Mouse (Mus musculus) adrenal gland, postnatal 14 days (tissue): ENCODE results near the gene Bicral. TPM values are rescaled to one million over a fixed set of nuclear protein-coding genes. Genes with fewer than 3 reads are reported as not detected.
A peak's percentile ranks its signal among the peaks of the same experiment; 100 is the strongest.

Source experiments
- DNase-seq: peaks from one replicate; pipeline ENCODE4 v3.0.0; 2021; ENCODE audit warnings: mixed read lengths
- long read RNA-seq, 2 experiments: library from polyadenylated mRNA; stranded (forward); transcript quantifications; one replicate each; pipeline ENCODE4 v2.0.0; 2021
- total RNA-seq: library from RNA; stranded (reverse); gene quantifications from 2 replicates; pipeline ENCODE4 v1.2.3, GENCODE M21; 2021

The Bicral gene
- total RNA-seq: 19.4 and 20.1 TPM in 2 replicates
- long read RNA-seq, experiment 1, partial matches to known transcripts: 3 of 24 reads
- long read RNA-seq, experiment 1, other reads (novel, unspliced or antisense): 21 of 24 reads
- long read RNA-seq, experiment 2, partial matches to known transcripts: 1 of 20 reads
- long read RNA-seq, experiment 2, other reads (novel, unspliced or antisense): 19 of 20 reads

DNA sequence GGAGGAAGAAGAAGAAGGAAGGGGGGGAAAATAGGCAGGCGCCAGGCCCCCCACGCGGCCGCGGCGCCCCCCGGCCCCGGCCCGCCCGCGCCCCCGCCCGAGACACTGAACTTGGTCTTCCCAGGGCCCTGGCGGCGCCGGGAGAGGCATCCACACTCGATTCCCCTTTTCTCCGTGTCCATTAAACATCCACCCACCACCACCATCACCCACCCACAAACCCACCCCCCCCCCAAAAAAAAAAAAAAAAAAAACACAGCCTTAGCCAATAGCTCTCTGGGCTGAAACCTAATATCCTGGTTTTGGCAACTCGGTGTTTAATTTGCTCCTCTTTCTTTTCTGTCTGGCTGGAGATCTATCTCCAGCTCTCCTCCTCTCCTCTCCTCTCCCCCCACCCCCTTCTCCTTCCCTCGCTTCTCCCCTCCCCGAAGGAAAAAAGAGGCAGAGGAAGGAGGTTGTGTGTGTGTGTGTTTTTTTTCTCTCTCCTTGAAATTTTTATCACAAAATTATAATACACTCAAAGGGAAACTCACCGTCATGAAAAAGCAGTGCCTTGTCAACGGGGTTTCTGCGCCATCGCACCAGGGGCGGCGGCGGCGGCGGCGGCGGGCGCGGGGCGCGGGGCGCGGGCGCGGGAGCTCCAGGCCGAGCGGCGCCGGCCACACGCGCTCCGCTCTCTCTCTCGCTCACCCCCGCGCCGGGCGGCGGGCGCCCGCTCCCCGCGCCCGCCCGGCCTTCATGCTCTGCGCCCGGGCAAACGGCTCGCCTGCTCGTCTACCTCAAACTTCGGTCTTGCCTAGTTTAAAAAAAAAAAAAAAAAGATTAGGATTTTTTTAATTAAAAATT is at the start of gene Bicral:
TSS of gene Bicral (minus strand) at position 580 of the 846 bp plus-strand sequence.
- peak; percentile 87 for DNase-seq

DNA sequence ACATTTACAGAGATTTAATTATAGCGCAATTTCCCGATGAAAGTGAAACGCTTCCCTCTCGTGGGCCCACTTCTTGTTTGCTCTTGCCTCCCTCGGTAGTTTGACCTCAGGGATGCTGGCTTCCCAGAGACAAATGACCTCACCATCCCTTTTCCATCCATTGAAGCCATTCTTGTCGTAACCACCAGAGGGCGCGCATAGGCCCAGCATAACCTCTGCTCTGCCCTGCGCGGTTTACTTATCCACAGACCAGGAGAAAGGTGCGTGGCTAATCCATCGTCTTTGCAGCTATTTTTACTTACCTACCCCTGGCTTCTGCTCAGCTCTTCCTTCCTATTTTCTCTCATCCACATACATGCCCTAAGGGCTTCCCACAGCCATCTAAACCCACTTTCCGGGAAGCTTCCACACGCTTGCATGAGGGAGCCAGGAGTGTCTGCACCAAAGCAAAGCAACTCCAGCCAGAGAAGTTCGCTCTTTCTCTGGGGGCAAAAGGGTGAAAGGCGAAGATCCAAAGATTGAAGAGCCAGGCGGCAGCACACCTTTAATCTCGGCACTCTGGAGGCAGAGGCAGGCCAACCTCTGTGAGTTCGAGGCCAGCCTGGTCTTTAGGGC is 45.7 kb upstream of the Bicral start:
- peak; percentile 89 for DNase-seq

DNA sequence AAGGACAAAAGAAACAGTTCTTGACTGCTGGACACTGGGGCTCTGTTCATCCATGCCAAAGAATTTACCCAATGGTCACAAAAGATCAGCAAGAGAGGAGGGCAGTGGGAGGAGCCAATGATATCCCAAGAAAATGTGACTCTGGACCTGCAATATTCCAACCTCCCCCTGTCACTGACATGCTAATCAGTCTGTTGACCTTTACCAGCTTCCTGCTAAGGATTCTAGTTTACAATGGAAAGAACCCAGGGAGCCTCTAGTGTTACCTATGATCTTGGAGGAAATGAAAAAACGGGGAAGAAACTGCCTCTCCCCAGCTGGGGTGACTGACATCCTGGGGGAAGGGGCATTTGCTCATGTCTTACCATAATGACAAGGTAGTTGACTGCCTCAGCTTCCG is 42.7 kb upstream of the Bicral start:
- no peak for DNase-seq

DNA sequence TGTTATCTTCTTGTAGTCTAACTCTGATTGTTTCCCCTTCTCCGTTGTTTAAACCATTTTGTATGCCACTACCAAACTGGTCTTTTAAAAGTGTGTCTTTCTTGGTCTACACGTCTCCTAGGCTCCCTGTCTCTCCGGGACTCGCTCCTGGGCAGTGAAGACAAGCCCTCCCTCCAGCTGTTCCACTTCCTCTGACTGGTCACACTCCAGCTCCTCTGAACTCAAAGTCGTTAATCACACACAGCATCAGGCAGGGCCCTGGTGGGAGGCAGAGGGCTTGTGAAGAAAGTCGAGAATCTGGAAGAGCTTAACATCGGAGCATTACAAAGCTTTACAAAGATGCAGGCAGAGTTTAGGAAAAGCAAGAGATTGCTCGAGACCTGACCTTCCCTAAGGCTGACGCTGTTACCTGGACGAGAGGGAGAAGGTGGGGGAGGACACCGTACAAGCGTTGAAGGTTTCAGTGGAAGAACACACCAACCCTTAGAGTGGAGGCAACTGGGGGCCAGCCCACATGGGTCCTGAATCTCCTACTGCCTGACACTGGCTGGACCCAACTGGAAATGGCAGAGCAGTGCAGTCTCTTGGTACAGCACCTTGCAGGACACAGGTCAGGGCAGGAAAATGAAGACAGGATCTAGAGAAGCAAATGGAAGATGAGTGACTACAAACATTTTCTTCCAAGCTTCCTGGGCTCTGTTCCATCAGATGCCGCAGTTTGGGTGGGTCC is 39.1 kb upstream of the Bicral start:
- DNase-seq: no peak

DNA sequence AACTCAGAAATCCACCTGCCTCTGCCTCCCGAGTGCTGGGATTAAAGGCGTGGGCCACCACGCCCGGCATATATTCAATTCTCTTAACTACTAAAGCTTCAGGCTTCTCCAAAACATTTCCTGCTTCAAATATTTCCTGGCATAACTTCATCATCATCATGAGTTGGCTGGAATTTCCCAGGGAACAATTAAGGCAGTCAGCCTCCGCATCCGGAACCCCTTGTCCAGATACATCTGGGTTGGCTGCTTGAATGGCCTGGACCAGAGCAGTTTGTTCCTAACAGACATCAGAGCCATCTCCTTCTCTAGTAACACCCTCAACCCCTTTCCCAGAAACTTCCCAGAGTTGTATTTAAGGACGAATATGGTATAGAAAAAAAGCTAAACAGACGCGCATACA is 37.1 kb upstream of the Bicral start:
- no peak for DNase-seq

DNA sequence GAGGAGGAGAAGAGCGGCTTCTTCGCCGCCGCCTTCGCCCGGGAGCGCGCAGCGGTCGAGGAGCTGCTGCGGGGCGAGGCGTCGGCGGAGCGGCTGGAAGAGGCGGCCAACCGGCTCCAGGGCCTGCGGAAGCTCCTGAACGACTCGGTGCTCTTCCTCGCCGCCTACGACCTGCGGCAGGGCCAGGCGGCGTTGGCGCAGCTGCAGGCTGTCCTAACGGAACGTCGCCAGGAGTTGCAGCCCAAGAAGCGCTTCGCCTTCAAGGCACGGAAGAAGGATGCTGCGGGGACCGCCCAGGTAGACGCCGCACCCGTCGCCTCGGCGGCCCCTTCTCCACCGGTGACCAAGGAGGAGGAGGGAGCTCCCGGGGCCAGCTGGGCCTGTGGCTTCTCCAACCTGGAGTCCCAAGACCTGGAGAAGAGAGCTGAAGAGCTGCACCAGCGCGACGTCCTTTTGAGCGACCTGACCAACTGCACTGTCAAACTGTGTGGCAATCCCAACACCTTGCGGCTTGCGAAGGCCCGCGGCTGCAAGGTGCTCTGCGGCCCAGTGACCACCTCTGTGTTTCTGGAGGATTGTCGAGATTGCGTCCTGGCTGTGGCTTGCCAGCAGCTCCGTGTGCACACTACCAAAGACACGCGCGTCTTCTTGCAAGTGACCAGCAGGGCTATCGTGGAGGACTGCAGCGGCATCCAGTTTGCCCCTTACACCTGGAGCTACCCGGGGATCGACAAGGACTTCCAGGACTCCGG is 32.7 kb upstream of the Bicral start:
- DNase-seq: peak; percentile 53

DNA sequence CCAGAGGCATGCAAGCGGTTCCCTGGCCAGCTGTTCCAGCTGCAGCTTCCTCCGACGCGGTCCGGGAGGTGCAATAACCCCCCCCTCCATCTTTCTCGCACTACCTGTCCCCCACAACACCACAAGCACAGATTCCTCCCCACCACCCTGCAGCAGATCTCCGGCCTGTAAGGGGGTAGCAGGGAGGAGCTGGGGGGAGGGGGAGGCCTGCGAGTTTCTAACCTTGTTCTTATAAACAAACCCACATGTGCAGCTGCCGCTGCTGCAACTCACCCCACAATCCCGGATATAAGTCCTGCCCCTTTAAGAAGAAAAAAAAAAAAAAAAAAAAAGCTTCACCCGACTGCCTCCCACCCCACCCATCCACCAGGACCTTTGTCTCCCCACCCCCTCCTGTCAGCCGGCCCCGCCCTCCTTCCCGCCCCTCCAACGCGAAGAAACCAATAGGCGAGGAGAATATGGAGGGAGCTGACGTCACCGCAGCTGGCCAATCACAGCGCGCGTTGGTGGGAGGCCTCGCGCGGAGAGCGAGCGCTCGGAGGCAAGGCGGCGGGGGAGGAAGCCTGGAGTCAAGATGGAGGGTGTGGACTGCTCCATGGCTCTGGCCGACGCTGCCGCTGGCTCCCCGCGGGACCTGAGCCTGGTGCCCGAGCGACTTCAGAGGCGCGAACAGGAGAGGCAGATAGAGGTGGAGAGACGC is 32.0 kb upstream of the Bicral start, which contains the start of gene Tbcc:
TSS of gene Tbcc (plus strand) at position 569 of the 700 bp plus-strand sequence.
- peak; percentile 98 for DNase-seq

DNA sequence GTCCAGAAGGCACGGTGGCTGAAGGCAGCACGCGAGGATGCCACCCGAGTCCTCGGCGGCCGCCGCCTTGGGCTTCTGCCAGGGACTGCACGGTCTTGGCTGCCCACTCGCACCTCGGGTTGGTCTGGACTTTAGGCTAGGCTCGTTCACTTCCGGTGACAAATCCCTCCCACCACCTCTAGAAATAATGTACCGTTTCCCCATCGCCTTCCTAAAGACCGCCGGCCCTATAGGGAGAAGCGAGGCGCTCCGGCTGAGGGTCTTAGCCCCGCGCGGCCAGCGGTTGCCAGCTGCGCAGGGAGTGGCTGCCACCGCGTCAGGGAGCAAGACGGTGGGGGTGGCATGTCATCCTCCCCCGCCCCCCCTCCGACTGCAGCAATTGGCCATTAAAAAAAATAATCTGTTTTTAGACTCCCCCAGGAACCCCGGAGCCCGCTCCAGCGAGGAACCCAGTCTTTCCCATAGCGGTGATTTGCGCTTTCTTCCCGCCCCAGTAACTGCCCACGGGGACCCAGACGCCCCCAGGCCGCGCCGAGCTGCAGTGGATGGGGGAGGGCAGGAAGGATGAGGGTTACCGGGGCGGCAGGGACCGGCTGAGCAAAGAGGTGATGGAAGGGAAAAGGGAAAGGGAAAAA is 31.3 kb upstream of the Bicral start:
- peak; percentile 89 for DNase-seq

DNA sequence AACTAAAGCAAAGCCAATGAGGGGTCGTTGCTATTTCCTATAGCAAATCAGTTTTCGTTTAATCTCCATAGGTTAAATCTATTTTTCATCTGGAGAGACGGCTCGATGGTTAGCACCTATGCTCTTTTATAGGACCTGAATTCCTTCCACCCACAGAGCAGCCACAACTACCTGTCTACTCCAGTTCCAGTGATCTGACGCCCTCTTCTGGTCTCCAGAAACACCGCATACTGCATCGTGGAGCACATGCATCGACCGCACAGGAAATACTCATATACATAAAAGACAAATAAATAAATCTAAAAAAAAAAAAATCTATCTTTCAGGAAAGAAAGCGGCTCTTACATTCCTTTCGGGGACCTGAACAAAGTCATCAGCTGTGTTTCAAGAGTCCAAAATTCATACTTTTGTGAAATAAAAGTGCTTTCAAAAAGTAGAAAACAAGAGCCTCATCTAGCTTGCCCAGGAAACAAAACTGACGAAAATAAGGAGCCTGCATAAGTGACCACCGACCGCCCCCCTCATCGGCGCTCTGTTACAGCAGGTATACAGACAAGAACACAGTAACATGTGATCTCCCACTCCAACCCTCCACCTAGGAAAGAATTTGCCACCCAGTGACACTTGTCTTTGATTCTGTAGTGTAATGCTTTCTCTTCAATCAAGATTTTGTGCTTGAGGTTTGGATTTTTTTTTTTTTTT is 30.4 kb upstream of the Bicral start:
- peak; percentile 73 for DNase-seq

DNA sequence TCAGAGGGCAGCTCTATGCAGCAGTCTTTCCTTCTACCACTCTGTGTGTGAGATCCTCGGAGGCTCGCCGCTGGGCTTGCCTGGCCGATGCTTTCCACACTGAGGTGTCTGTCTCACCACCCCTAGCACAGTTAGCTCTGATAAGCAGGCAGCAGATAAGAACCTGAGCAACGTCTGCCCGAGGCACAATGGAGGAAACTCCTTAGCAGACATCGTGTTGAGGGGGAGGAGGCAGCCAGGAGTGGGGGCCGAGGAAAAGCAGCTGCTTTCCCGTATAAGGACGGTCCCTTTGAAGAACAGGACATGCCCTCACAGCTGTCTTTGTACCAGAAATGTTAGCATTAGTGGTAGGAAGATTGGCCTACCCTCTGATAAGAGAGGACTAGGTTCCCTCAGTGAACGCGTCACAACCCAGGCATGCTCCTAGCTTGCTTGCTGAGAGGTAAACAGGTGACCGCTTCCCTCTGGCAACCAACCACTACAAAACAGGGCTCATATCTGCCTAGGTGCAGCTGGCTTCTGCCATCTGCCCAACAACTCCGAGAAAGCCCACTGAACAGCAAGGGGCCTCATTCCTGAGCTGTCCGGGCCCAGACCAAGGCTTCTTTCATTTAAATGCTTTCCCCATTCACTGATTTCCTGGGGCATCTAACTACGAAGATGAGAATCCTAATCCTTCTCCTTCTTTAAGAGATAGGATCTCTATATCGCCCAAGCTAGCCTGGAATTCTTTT is 27.8 kb upstream of the Bicral start:
- DNase-seq: no peak

DNA sequence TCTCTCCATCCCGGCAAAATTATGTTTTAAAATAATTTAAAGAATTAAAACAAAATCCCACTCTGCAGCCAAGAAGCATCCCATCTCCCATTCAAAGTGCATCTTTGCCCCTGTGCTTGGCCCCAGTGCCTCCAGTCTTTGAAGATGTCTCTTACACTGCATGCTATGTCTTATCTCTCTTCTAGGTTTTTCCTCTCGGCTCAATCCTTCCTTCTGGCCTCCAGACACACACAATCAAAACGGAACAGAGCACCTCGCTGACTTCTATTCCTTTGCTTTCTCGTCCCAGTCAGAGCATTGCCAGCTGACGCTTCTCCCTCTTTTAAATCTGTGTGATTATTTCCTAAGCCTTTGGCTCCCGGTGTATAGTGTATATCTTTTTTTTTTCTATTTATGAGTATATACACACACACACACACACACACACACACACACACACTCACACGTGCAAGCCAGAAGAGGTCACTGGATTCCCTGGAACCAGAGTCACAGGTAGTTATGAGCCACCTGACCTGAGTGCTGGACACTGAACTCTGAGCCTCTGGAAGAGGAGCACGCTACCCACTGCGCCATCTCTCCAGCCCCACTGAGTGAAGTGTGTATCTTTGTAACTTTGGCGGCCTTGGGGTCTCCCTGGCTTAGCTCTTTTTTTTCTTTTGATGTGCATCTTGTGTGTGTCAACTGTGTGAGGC is 27.1 kb upstream of the Bicral start:
- DNase-seq: no peak

DNA sequence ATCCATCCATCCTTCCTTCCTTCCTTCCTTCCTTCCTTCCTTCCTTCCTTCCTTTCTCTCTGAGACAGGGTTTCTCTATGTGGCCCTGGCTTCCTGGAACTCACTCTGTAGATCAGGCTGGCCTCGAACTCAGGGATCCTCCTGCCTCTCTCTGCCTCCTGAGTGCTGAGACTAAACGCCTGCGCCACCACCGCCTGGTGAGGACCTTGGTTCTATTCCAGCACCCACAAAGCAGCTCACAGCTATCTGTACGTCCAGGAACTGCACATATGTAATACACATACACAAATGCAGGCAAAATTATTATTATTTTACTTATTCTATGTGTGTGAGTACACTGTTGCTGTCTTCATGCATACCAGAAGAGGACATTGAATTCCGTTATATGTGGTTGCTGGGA is 26.5 kb upstream of the Bicral start:
- no peak for DNase-seq

DNA sequence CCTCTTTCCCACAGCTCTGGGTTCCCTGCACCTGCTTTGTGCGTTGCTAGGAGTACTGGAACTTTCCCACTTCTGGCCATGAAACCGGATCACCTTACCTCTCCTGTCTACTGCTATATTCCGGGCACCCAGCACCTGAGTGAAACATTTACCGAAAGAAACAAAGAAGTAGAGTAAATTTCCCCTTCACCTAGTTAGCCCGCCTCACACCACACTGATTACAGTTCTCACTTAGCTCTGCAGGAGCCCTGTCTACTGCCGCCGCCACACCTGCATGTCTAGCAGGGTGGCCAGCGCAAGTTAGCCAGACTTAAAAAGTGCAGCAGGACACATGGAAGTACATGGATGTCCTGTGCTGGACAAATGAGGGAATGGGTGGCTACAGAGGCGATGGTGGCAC is 24.8 kb upstream of the Bicral start:
- no peak for DNase-seq

DNA sequence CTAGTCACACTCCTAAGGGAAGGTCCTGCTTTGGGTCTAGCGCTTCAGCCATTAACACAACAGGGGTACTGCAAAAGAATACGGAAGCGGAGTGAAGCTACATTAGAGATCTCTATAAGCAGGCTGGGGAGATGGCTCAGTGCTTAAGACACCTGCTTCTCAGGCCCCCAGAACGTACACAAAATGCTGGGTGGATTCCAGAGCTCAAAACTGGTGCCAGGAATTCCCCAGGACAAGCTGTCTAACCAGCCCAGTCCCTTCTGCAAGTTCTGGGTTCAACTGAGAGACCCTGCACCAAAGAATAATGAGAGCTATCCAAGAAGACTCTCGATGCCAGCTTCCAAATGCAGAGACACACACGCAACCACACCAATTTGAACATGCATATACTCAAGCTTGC is 23.4 kb upstream of the Bicral start:
- no peak for DNase-seq

DNA sequence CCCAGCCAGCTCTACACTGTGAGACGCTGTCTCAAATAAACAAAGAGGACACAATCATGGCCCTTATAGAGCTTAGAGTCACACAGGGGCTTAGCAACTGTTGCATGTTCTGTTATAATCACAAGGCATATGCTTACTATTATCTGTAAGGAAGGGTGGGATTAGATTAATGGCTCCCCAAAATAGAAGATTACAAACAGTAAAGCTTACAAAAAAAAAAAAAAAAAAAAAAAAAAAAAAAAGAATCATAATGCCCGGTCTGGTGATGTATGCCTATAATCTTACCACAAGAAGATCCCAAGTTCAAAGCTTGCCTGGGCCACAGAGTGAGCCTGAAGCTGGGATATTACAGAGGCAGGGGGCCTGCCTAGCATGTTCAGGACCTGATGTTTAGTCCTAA is 22.0 kb upstream of the Bicral start:
- no peak for DNase-seq

DNA sequence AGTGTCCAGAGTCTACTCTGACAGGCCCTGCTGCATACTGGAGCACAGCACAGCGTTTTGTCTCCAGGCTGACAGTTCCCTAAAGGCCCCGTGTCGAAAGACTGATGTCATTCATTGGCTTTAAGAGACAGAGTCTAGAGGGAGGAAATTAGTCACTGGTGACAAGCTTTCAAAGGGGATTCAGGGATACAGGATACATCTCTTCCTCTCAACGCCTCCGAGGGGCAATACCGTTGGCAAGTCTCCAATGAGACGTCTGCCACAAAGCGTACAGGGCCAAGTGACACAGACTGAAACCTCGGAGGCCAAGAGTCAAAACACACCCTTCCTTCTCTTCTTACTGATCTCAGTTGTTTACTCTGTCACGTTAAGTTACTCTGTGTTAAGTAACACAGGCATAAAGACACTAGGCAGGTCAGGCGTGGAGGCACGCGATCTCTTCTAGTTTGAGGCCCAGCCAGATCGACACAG is 21.6 kb upstream of the Bicral start:
- DNase-seq: peak; percentile 59

DNA sequence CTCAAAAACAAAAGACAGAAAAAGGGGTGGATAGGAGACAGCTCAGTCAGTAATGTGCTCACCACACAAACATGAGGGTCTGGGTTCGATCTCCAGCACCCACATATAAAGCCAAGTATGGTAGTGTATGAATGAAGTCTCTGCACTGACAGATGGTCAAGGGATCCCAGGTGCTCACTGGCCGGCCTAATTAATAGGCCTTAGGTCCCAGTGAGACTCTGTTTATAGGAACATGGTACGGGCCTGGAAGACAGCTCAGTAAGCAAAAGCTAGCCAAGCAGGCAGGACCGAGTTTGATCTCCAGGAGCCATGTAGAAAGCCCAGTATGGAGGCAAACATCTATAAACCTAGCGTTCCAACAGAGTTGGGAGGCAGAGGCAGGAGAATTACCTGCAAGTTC is 18.8 kb upstream of the Bicral start:
- DNase-seq: no peak

DNA sequence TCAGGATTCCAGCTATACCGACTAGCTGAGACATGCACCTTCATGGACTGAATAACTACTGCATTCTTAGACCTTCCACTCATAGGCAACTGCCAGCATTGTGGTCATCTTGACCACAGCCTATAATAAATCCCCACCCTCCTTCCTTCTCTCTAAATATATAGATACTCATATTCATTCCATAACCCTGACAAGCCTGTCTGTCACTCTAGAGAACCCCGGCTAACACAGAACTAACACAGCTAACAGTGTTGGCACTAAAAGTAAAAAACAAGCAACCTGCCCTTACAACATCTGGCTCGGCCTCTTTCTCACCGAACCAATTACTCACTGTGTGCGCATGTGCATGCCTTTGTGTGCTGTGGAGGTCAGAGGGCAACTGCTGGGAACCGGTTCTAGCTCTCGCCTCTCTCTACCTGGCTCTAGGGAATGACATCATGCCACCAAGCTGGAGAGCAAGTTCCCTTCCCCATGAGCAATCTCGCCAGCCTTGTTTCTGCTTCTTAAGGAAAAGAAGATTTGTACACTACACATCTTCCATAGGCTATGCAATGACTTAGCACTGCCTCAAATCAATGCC is 18.2 kb upstream of the Bicral start:
- peak; percentile 40 for DNase-seq
